ENCODE assay signal across 19 mouse cellular contexts in genomic region chr5:142438380-142438938, GRCm38 (mm10). TPM values are rescaled to one million over a fixed set of nuclear protein-coding genes. Genes with fewer than 3 reads are reported as not detected.
DNase-seq lines count a peak whose midpoint lies in the region; ATAC-seq and TF ChIP-seq lines count a peak whose summit lies in the region.
"Had no signal": no experiment of that assay in that cellular context is flagged by ENCODE, and none has a peak within 500 bp of the region (broad histone marks: within the 10 kb centered on the region; RNA-seq: fewer than 3 reads in every experiment).

No protein-coding gene starts in this region.

- no peak overlapping the region for H3K4me2 ChIP-seq in hindbrain, postnatal 0 days (ENCODE audit: low read depth, low read length)
- H3K4me2 ChIP-seq in forebrain, embryonic 11.5 days (ENCODE audit: low read depth, low read length, severe bottlenecking): no peak overlapping the region
- H3K4me2 ChIP-seq: forebrain, embryonic 12.5 days; hindbrain, embryonic 12.5 days; limb, embryonic 15.5 days; neural tube, embryonic 12.5 days had no signal

- DNase-seq in gastrocnemius, postnatal 25 days: peak; percentile 25
- DNase-seq in gastrocnemius, postnatal 14 days: no peak
- DNase-seq in left cerebral cortex, adult 18-20 months (ENCODE audit: low spot score in 2 of 2): peak; percentile 70 to 85
- no peak for DNase-seq in left cerebral cortex, adult 11 months (ENCODE audit: low spot score)
- DNase-seq in 3134 (ENCODE audit: extremely low read depth, insufficient read length, low spot score): peak; percentile 54
- peak; percentile 79 for DNase-seq in R1 (ENCODE audit: low read depth, low spot score)
- DNase-seq in hindbrain, postnatal 0 days (ENCODE audit: low spot score): no peak
- no peak for DNase-seq in forebrain, embryonic 11.5 days (ENCODE audit: low spot score)
- DNase-seq: adrenal gland, postnatal 10 days; cerebellum, postnatal 10 days; lung, postnatal 10 days; retina, postnatal 1 day; thymus, postnatal 4 days had no signal

- WGBS in hindbrain, postnatal 0 days: 82% methylated on average over 16 of the region's 16 CpGs
- 90% methylated on average over 16 of the region's 16 CpGs for WGBS in forebrain, embryonic 11.5 days

- peaks cover 4% of the 10 kb centered on the region for H3K4me1 ChIP-seq in hindbrain, postnatal 0 days (ENCODE audit: insufficient read depth, low read length)
- peaks cover 14% of the 10 kb centered on the region for H3K4me1 ChIP-seq in forebrain, embryonic 11.5 days (replicated peaks; ENCODE audit: control insufficient read depth, insufficient read depth, low read length)

- no peaks in the 10 kb centered on the region for H3K9me3 ChIP-seq in hindbrain, postnatal 0 days (ENCODE audit: low read length)
- H3K9me3 ChIP-seq in forebrain, embryonic 11.5 days (ENCODE audit: control insufficient read depth, low read length): no peaks in the 10 kb centered on the region
- H3K9me3 ChIP-seq: forebrain, embryonic 12.5 days; hindbrain, embryonic 12.5 days; limb, embryonic 15.5 days; neural tube, embryonic 12.5 days had no signal

- intact Hi-C loops in gastrocnemius, postnatal 14 days (cut with DNase I; ENCODE audit: low total_unique reads): no loop called here

- H3K9ac ChIP-seq in hindbrain, postnatal 0 days (replicated peaks; ENCODE audit: low read length): no peak overlapping the region
- no peak overlapping the region for H3K9ac ChIP-seq in forebrain, embryonic 11.5 days (ENCODE audit: low read length)
- H3K9ac ChIP-seq: forebrain, embryonic 12.5 days; hindbrain, embryonic 12.5 days; limb, embryonic 15.5 days; neural tube, embryonic 12.5 days had no signal

- no peak for TF ChIP-seq CTCF in hindbrain, postnatal 0 days (IDR thresholded peaks at IDR 0.05; ENCODE audit: low read depth)

- ATAC-seq in hindbrain, postnatal 0 days: no peak
- no peak for ATAC-seq in forebrain, embryonic 11.5 days (replicated peaks; ENCODE audit: low FRiP score)
- ATAC-seq: intestine, postnatal 0 days; midbrain, embryonic 16.5 days had no signal

- no peaks in the 10 kb centered on the region for H3K27me3 ChIP-seq in hindbrain, postnatal 0 days (ENCODE audit: insufficient read depth, low read length)
- H3K27me3 ChIP-seq in forebrain, embryonic 11.5 days (ENCODE audit: control insufficient read depth, insufficient read depth, low read length): no peaks in the 10 kb centered on the region
- H3K27me3 ChIP-seq: hindbrain, embryonic 12.5 days; limb, embryonic 15.5 days; neural tube, embryonic 12.5 days had no signal

- H3K4me3 ChIP-seq in hindbrain, postnatal 0 days (ENCODE audit: low read length): no peak overlapping the region
- H3K4me3 ChIP-seq in forebrain, embryonic 11.5 days (ENCODE audit: low read depth, low read length): no peak overlapping the region
- H3K4me3 ChIP-seq: forebrain, embryonic 12.5 days; hindbrain, embryonic 12.5 days; limb, embryonic 15.5 days; neural tube, embryonic 12.5 days had no signal

- H3K36me3 ChIP-seq in hindbrain, postnatal 0 days (ENCODE audit: insufficient read depth, low read length): peaks cover 15% of the 10 kb centered on the region
- H3K36me3 ChIP-seq in forebrain, embryonic 11.5 days (ENCODE audit: control insufficient read depth, insufficient read depth, low read length): no peaks in the 10 kb centered on the region; the same call in 1 of the 2 replicates

- no peak overlapping the region for H3K27ac ChIP-seq in hindbrain, postnatal 0 days
- H3K27ac ChIP-seq in forebrain, embryonic 11.5 days (ENCODE audit: low read depth, low read length): no peak overlapping the region
- H3K27ac ChIP-seq: forebrain, embryonic 12.5 days had no signal

RNA-seq across cellular contexts. Expression of gene Ap5z1, which starts 25.3 kb away (rescaled TPM):
- total RNA-seq in gastrocnemius, postnatal 25 days (2021): 1 to 10 TPM; 2.5 to 4.0 TPM
- 1 to 10 TPM; 3.4 to 3.9 TPM for total RNA-seq in gastrocnemius, postnatal 14 days (2021)
- 10 to 100 TPM; 18.3 to 20.5 TPM for total RNA-seq in left cerebral cortex, adult 18-20 months (2021)
- total RNA-seq in hindbrain, postnatal 0 days (2014; rRNA removed): 12.8 and 22.1 TPM in 2 replicates
- 7.5 and 7.9 TPM in 2 replicates for polyA plus RNA-seq in hindbrain, postnatal 0 days (2015; fragmentation: Nextera tagmentation; extraction: Ambion mirVana)
- 12.8 and 13.1 TPM in 2 replicates for polyA plus RNA-seq in forebrain, embryonic 11.5 days (2014; fragmentation: Nextera tagmentation; extraction: Ambion mirVana)

RNA-seq across cellular contexts. Expression of gene Foxk1, which starts 37.2 kb away (rescaled TPM):
- total RNA-seq in gastrocnemius, postnatal 25 days (2021): 10 to 100 TPM; 10.5 to 12.1 TPM
- 10 to 100 TPM; 12.2 to 14.7 TPM for total RNA-seq in gastrocnemius, postnatal 14 days (2021)
- 10 to 100 TPM; 40.8 to 41.1 TPM for total RNA-seq in left cerebral cortex, adult 18-20 months (2021)
- total RNA-seq in hindbrain, postnatal 0 days (2014; rRNA removed): 23.3 and 24.0 TPM in 2 replicates
- polyA plus RNA-seq in hindbrain, postnatal 0 days (2015; fragmentation: Nextera tagmentation; extraction: Ambion mirVana): 4.6 and 6.0 TPM in 2 replicates
- 5.0 and 6.1 TPM in 2 replicates for polyA plus RNA-seq in forebrain, embryonic 11.5 days (2014; fragmentation: Nextera tagmentation; extraction: Ambion mirVana)

Comparison
In these comparisons a context has a peak if more than half of its experiments do, and no peak if none do; other contexts are left out.
1. DNase-seq: peak in gastrocnemius, postnatal 25 days (single experiment), left cerebral cortex, adult 18-20 months (2 of 2), 3134 (single experiment) and R1 (single experiment); none in gastrocnemius, postnatal 14 days (single experiment), left cerebral cortex, adult 11 months (single experiment), hindbrain, postnatal 0 days (single experiment) and forebrain, embryonic 11.5 days (single experiment).